Mouse (Mus musculus): ENCODE data around the gene Fbln5.

- no peak for TF ChIP-seq CTCF (IDR thresholded peaks at IDR 0.05; ENCODE audit: low read depth)
- no peak for TF ChIP-seq EP300 (IDR thresholded peaks at IDR 0.05; ENCODE audit: low read depth)
Observed at GRCm38 (mm10) chr12:101862286-101862964, 43.6 kb upstream of the Fbln5 start.

Measured in liver, embryonic 14.5 days (tissue).